Mouse (Mus musculus) adrenal gland, postnatal 36 days (tissue): ENCODE results near the gene Galp. TPM values are rescaled to one million over a fixed set of nuclear protein-coding genes. Genes with fewer than 3 reads are reported as not detected.
A peak's percentile ranks its signal among the peaks of the same experiment; 100 is the strongest.
"Not testable (repeated sequence)": the region's sequence is repeated elsewhere in the genome, so short reads cannot be mapped to it uniquely, and the experiment has no call there.

ENCODE experiments used
- DNase-seq, 2 experiments: peaks; one replicate each; pipeline ENCODE4 v3.0.0; 2021; ENCODE audit warnings: mixed read lengths in 1 of 2
- total RNA-seq, 2 experiments: library from RNA; stranded (reverse); gene quantifications; 2 replicates each; pipeline ENCODE4 v1.2.3; 2021

The Galp gene
- total RNA-seq, 2 experiments from 2014 or later = not detected

DNA sequence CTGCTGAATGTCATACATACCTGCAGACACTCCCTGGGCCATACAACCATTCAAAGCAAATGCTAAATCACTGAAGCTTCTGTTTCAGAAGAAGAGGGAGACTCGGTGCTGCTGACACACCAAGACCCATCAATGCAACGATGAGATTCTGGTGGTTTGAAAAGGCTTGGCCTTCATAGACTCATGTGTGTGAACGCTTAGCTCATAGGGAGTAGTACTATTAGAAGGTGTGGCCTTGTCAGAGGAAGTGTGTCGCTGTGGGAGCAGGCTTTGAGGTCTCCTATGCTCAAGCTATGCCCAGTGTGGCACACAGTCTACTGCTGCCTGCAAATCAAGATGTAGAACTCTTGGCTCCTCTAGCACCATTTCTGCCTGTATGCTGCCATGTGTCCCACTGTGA lies 60.5 kb downstream of the Galp start:
- no peak for DNase-seq

DNA sequence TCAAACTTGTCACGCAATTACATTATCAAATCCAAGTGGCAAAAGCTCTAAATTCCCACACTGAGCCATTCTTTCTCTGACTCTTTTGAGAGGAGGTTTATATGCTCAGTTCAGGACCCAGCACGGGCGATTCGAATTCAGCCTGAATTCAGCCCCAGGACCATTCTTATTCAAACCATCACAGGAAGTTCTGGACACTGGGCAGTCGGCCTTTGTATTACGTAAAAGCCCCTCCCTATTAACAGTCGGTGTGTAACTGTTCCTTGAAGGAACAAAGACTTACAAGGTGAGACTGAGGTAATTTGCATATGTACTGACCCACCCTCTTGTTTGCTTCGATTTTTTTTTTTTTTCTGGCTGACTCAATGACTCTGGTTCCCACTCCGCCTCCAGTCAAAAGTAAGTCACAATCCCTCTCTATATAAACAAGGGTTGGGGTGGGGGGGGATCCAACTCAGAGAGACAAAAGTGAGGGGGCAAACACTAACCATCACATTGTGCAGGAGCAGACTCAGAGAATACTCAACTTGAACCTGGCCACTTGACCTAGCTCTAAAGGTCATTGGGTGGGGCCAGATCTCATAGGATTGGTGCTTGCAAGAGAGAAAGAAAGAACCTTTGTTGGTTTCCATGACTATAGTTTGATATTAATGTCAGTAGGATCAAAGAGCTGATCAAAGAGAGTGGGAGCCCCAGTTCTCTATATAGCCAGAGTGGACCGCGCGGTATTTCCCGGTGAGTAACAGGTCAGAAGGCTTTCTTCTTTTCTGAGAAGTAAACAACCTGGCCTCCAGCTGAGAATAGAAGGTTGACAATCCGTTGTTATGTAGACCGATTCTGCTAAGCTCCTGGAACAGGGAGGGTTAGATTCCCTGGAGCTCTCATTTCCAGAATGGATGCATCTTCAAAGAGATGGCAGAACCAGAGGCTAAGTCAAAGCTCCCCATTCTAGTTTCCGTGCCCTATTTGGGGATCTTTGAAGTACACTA lies 61.6 kb downstream of the Galp start:
- no peak for DNase-seq

DNA sequence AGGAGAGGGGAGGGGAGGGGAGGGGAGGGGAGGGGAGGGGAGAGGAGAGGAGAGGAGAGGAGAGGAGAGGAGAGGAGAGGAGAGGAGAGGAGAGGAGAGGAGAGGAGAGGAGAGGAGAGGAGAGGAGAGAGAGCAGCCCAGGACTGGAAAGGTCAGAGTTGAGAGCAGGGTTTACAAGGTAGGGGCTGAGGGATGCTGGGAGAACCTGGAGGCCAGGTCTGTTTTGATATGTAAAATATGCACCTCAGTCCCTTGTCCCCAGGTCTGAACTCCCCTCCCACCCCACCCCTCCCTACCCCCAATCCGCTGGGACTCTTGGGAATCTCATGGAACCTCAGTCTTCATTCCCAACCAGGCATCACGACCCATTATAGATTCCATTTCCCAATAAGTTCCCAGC lies 63.1 kb downstream of the Galp start:
- not testable (repeated sequence) for DNase-seq

GRCm38 (mm10) chr7:6262120-6262519 lies 65.2 kb downstream of the Galp start:
- DNase-seq = no peak

GRCm38 (mm10) chr7:6262984-6263383 lies 66.1 kb downstream of the Galp start:
- no peak for DNase-seq

- peak; percentile 29 to 35 for DNase-seq
Observed at GRCm38 (mm10) chr7:6265695-6266094, 68.8 kb downstream of the Galp start.

Other genes with a start within 250 kb of the Galp start
- gene Vmn1r65, start 186.1 kb upstream of the Galp start, total RNA-seq = not detected
- gene Nlrp4c, start 151.9 kb upstream of the Galp start, total RNA-seq = not detected
- 10 to 100 TPM; 35.1 to 50.9 TPM for gene Zfp787, start 41.1 kb upstream of the Galp start, total RNA-seq
- gene Zfp444, start 24.9 kb upstream of the Galp start, total RNA-seq = 10 to 100 TPM; 26.4 to 35.9 TPM
- gene Zscan5b, start 25.2 kb downstream of the Galp start, total RNA-seq = not detected
- not detected for gene Epp13, start 55.6 kb downstream of the Galp start, total RNA-seq
- 1 to 10 TPM; 5.9 to 9.8 TPM for gene Zfp667, start 89.5 kb downstream of the Galp start, total RNA-seq
- 1 to 10 TPM; 2.1 to 3.2 TPM for gene Zfp583, start 134.2 kb downstream of the Galp start, total RNA-seq
- gene Gm3854, start 146.7 kb downstream of the Galp start, total RNA-seq = under 1 TPM; 0.70 to 0.79 TPM
- 1 to 10 TPM; 1.8 to 3.2 TPM for gene Zfp78, start 166.2 kb downstream of the Galp start, total RNA-seq
- gene Zfp28, start 186.2 kb downstream of the Galp start, total RNA-seq = 1 to 10 TPM; 2.2 to 2.8 TPM
- under 1 TPM; 0.13 to 0.66 TPM for gene Smim17, start 201.6 kb downstream of the Galp start, total RNA-seq
- gene Gm20715, start 213.2 kb downstream of the Galp start, total RNA-seq = not detected
- gene Olfr1344, start 241.6 kb downstream of the Galp start, total RNA-seq = not detected